Mouse (Mus musculus): ENCODE results near the gene Phb2.

DNA sequence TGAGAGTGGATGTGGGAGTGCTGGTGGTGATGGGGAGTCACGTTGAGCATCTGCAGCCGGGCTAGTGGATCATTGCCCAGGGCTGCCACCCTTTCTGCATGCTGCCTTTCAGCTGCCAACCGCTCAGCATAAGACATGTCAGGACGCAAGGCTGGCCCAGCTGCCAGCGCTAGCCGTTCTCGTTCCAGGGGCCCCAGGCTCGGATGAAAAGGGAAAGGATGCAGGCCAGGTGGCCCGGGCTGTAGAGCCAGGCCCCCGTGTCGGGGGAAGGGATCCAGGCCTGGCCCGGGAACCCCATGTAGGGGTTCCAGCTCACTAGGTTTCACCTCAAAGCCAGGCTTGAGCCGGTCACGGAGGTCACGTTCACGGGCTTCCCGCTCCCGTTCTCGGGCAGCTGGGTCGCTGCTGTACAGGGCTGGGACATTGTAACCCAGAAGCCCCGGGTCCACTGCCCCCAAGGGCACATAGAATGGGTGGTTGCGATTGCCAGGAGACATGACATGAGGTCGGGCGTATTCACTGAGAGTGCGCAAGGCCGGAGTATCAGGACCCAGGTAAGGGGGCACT lies 32.7 kb downstream of the Phb2 start:
- TF ChIP-seq CTCF (IDR thresholded peaks at IDR 0.05; ENCODE audit: low read depth, low read length) (no peak), POLR2A (IDR thresholded peaks at IDR 0.05; ENCODE audit: extremely low read depth, insufficient read depth, low read length) (no peak)

Data from liver, adult 2 months (tissue).